Mouse (Mus musculus): ENCODE measurements around the gene Lrrc10. TPM values are rescaled to one million over a fixed set of nuclear protein-coding genes. Genes with fewer than 3 reads are reported as not detected.

Lrrc10 gene
- total and polyA plus RNA-seq, 2 experiments from 2014 or later = 0.16 TPM; not detected in 1

DNA sequence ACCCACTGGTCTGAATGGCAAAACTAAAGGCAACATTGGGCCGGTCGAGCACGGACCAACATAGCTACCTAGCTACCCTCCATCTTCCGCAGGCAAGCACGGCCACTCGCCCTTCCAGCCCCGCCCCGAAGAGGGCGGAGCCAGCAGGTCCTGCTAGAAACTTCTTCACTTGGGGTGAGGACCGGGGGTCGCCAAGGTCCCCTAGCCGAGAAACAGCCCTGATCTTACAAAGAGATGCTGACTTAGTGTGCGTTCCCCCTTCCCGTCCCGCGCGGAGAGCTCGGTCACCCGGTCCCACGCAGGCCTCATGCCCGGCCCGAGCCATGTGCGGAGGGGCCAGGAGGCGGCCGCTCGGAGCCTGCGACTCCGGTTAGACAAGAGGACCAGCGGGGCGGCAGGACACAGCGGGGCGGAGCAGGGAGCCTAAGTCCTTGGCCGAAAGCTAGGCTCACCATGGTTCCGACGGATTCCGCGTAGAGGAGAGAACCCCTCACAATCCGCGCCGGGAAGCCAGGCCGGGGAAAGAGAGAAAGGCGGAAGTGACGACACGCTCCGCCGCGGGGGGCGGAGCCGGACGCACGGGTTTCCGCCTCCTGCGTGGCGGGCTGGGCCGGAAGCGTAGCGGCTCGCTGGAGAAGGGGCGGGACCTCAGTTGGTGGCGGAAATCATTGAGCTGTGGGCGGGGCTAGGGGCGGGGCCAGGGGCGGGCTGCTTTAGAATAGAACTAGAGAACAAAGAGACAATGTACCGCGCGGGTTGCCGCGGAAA lies 18.3 kb downstream of the Lrrc10 start, which contains the start of gene Cct2:
Gene Cct2, minus strand, starts transcription at position 561 of the 768 bp plus-strand sequence.
- peak; percentile 99 for DNase-seq (ENCODE audit: low spot score)
- Histone ChIP-seq H3K9me3 (ENCODE audit: low read length) (no peaks in the 10 kb centered on the region), H3K27ac (peak within 1 kb of the TSS; percentile 90), H3K36me3 (ENCODE audit: insufficient read depth, low read length) (peaks cover 28% of the 10 kb centered on the region), H3K9ac (replicated peaks; ENCODE audit: low read length) (peak within 1 kb of the TSS; percentile 82), H3K4me2 (ENCODE audit: low read depth, low read length) (peak within 1 kb of the TSS; percentile 89), H3K27me3 (ENCODE audit: insufficient read depth, low read length) (no peaks in the 10 kb centered on the region), H3K4me1 (ENCODE audit: insufficient read depth, low read length) (no peaks in the 10 kb centered on the region), H3K4me3 (ENCODE audit: low read length) (peak within 1 kb of the TSS; percentile 99)
- under 1% methylated on average over 68 of the region's 68 CpGs for WGBS
- TF ChIP-seq CTCF (IDR thresholded peaks at IDR 0.05; ENCODE audit: low read depth) = peak; percentile 19; the same call in 1 of the 2 replicates
- peak; percentile 96 for ATAC-seq

GRCm38 (mm10) chr10:117064076-117064475 lies 18.9 kb downstream of the Lrrc10 start:
- peaks cover 23% of the 10 kb centered on the region; the same call in 1 of the 2 replicates for H3K36me3 ChIP-seq (ENCODE audit: insufficient read depth, low read length)
- peak overlapping the region; percentile 69 for H3K27ac ChIP-seq
- 8% methylated on average over 7 of the region's 7 CpGs for WGBS

DNA sequence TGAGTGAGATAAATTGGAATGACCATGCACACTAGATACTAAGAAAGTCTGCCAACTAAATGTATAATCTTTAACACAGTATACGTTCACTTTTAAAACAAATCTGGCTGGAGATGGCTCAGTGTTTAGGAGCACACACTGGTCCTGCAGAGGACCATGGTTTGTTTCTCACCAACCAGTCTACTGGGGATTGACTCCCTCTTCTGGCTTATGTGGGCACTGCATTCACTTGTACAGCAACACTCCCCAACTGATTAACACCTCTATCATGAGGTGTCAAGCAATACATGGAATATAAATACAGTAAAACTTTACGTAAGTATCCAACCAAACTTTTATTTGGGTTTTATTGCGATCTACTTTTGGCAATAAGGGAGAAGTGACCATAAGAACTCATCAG lies 24.0 kb downstream of the Lrrc10 start:
- no peaks in the 10 kb centered on the region for H3K9me3 ChIP-seq (ENCODE audit: low read length)
- 95% methylated on average over 3 of the region's 3 CpGs for WGBS
- H3K4me1 ChIP-seq (ENCODE audit: insufficient read depth, low read length) = no peaks in the 10 kb centered on the region
- H3K4me2 ChIP-seq (ENCODE audit: low read depth, low read length) = no peak overlapping the region
- no peak overlapping the region for H3K9ac ChIP-seq (replicated peaks; ENCODE audit: low read length)
- no peak overlapping the region for H3K4me3 ChIP-seq (ENCODE audit: low read length)
- ATAC-seq = no peak
- H3K27ac ChIP-seq = no peak overlapping the region
- peak; percentile 16; the same call in 1 of the 2 replicates for TF ChIP-seq CTCF (IDR thresholded peaks at IDR 0.05; ENCODE audit: low read depth)
- no peaks in the 10 kb centered on the region for H3K27me3 ChIP-seq (ENCODE audit: insufficient read depth, low read length)
- DNase-seq (ENCODE audit: low spot score) = no peak
- H3K36me3 ChIP-seq (ENCODE audit: insufficient read depth, low read length) = peaks cover 20% of the 10 kb centered on the region; the same call in 1 of the 2 replicates

More at GRCm38 (mm10) chr10:117064076-117064475, 18.9 kb downstream of the Lrrc10 start:
- DNase-seq (ENCODE audit: low spot score) (peak; percentile 10), ATAC-seq (peak; percentile 60)
- no peaks in the 10 kb centered on the region for H3K27me3 ChIP-seq (ENCODE audit: insufficient read depth, low read length)
- H3K9me3 ChIP-seq (ENCODE audit: low read length) = no peaks in the 10 kb centered on the region
- H3K9ac ChIP-seq (replicated peaks; ENCODE audit: low read length) = peak overlapping the region; percentile 41
- no peak for TF ChIP-seq CTCF (IDR thresholded peaks at IDR 0.05; ENCODE audit: low read depth)
- H3K4me3 ChIP-seq (ENCODE audit: low read length) = peak overlapping the region; percentile 99
- peak overlapping the region; percentile 55 for H3K4me2 ChIP-seq (ENCODE audit: low read depth, low read length)
- H3K4me1 ChIP-seq (ENCODE audit: insufficient read depth, low read length) = no peaks in the 10 kb centered on the region

- no peaks in the 10 kb centered on the region for H3K27me3 ChIP-seq (ENCODE audit: insufficient read depth, low read length)
- DNase-seq (ENCODE audit: low spot score) (no peak), ATAC-seq (no peak)
- H3K9ac ChIP-seq (replicated peaks; ENCODE audit: low read length) = no peak overlapping the region
- no peaks in the 10 kb centered on the region for H3K4me1 ChIP-seq (ENCODE audit: insufficient read depth, low read length)
- WGBS = 92% methylated on average over 18 of the region's 18 CpGs
- no peaks in the 10 kb centered on the region for H3K9me3 ChIP-seq (ENCODE audit: low read length)
- TF ChIP-seq CTCF (IDR thresholded peaks at IDR 0.05; ENCODE audit: low read depth) = no peak
- peaks cover 35% of the 10 kb centered on the region; the same call in 1 of the 2 replicates for H3K36me3 ChIP-seq (ENCODE audit: insufficient read depth, low read length)
- H3K4me3 ChIP-seq (ENCODE audit: low read length) = no peak overlapping the region
- no peak overlapping the region for H3K27ac ChIP-seq
- no peak overlapping the region for H3K4me2 ChIP-seq (ENCODE audit: low read depth, low read length)
Measured at GRCm38 (mm10) chr10:117072191-117072888, 27.2 kb downstream of the Lrrc10 start.

GRCm38 (mm10) chr10:117073176-117073575 lies 28.0 kb downstream of the Lrrc10 start:
- H3K27me3 ChIP-seq (ENCODE audit: insufficient read depth, low read length) = no peaks in the 10 kb centered on the region
- H3K9me3 ChIP-seq (ENCODE audit: low read length) = no peaks in the 10 kb centered on the region
- DNase-seq (ENCODE audit: low spot score) = no peak
- no peak overlapping the region for H3K9ac ChIP-seq (replicated peaks; ENCODE audit: low read length)
- H3K27ac ChIP-seq = no peak overlapping the region
- no peaks in the 10 kb centered on the region for H3K4me1 ChIP-seq (ENCODE audit: insufficient read depth, low read length)
- WGBS = 74% methylated on average over 7 of the region's 7 CpGs
- TF ChIP-seq CTCF (IDR thresholded peaks at IDR 0.05; ENCODE audit: low read depth) = no peak
- H3K4me3 ChIP-seq (ENCODE audit: low read length) = no peak overlapping the region
- H3K36me3 ChIP-seq (ENCODE audit: insufficient read depth, low read length) = peaks cover 35% of the 10 kb centered on the region; the same call in 1 of the 2 replicates
- ATAC-seq = no peak
- no peak overlapping the region for H3K4me2 ChIP-seq (ENCODE audit: low read depth, low read length)

DNA sequence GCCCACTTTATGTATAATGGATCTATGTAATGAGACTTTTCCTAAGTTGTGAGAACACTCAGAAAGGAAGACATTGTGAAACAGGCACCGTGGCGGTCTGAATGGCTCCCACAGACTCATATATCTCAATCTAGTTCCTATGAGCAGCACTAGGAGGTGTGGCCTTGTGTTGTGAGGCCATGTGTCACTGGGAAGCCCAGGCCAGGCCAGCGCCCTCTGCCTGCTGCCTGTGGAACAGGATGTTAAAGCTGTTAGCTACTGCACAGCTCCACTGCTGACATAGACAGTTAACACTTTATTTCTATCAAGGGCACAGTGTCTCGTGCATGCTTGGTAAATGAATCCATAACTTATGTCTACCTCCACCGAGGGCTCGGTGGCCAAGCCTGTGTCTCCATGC lies 33.1 kb downstream of the Lrrc10 start:
- Histone ChIP-seq H3K4me3 (ENCODE audit: low read length) (no peak overlapping the region), H3K36me3 (ENCODE audit: insufficient read depth, low read length) (peaks cover 49% of the 10 kb centered on the region), H3K9ac (replicated peaks; ENCODE audit: low read length) (no peak overlapping the region), H3K9me3 (ENCODE audit: low read length) (no peaks in the 10 kb centered on the region), H3K27ac (no peak overlapping the region), H3K4me1 (ENCODE audit: insufficient read depth, low read length) (no peaks in the 10 kb centered on the region), H3K27me3 (ENCODE audit: insufficient read depth, low read length) (no peaks in the 10 kb centered on the region), H3K4me2 (ENCODE audit: low read depth, low read length) (no peak overlapping the region)
- peak; percentile 72 for TF ChIP-seq CTCF (IDR thresholded peaks at IDR 0.05; ENCODE audit: low read depth)
- DNase-seq (ENCODE audit: low spot score) (peak; percentile 56), ATAC-seq (peak; percentile 74)
- 76% methylated on average over 6 of the region's 6 CpGs for WGBS

Data from hindbrain, postnatal 0 days (tissue).